9 mouse cellular contexts compared by ENCODE assay signal in genomic region chr2:22621828-22622731, GRCm38 (mm10). TPM values are rescaled to one million over a fixed set of nuclear protein-coding genes. Genes with fewer than 3 reads are reported as not detected.
DNase-seq lines count a peak whose midpoint lies in the region; ATAC-seq and TF ChIP-seq lines count a peak whose summit lies in the region.
"Had no signal": no experiment of that assay in that cellular context is flagged by ENCODE, and none has a peak within 500 bp of the region (broad histone marks: within the 10 kb centered on the region; RNA-seq: fewer than 3 reads in every experiment).

Gad2 (plus strand) TSS chr2:22622205.

- H3K4me1 ChIP-seq in forebrain, embryonic 11.5 days (replicated peaks; ENCODE audit: control insufficient read depth, insufficient read depth, low read length) = peaks cover 35% of the 10 kb centered on the region
- no peaks in the 10 kb centered on the region for H3K4me1 ChIP-seq in intestine, embryonic 14.5 days (replicated peaks; ENCODE audit: control insufficient read depth, insufficient read depth, low read length)
- peaks cover 20% of the 10 kb centered on the region; the same call in 1 of the 2 replicates for H3K4me1 ChIP-seq in limb, embryonic 12.5 days (replicated peaks)
- H3K4me1 ChIP-seq in neural tube, embryonic 15.5 days = peaks cover 42% of the 10 kb centered on the region

- peak within 1 kb of the TSS; percentile 65 for H3K9ac ChIP-seq in forebrain, embryonic 11.5 days (ENCODE audit: low read length)
- H3K9ac ChIP-seq in intestine, embryonic 14.5 days (ENCODE audit: low read length) = no peak within 1 kb of the TSS
- H3K9ac ChIP-seq in limb, embryonic 12.5 days (replicated peaks) = no peak within 1 kb of the TSS; the same call in 1 of the 2 replicates
- H3K9ac ChIP-seq in neural tube, embryonic 15.5 days (replicated peaks) = peak within 1 kb of the TSS; percentile 56

- peaks cover 70% of the 10 kb centered on the region for H3K27me3 ChIP-seq in forebrain, embryonic 11.5 days (ENCODE audit: control insufficient read depth, insufficient read depth, low read length)
- peaks cover 98% of the 10 kb centered on the region for H3K27me3 ChIP-seq in intestine, embryonic 14.5 days (replicated peaks; ENCODE audit: control insufficient read depth, insufficient read depth, low read length)
- peaks cover 92% of the 10 kb centered on the region for H3K27me3 ChIP-seq in limb, embryonic 12.5 days
- peaks cover 51% of the 10 kb centered on the region for H3K27me3 ChIP-seq in neural tube, embryonic 15.5 days (replicated peaks)

- TF ChIP-seq CTCF in layer of hippocampus, adult 2 months (conservative IDR thresholded peaks at IDR 0.05) = no peak

- no peaks in the 10 kb centered on the region for H3K9me3 ChIP-seq in forebrain, embryonic 11.5 days (ENCODE audit: control insufficient read depth, low read length)
- no peaks in the 10 kb centered on the region for H3K9me3 ChIP-seq in intestine, embryonic 14.5 days (ENCODE audit: control insufficient read depth, low read length)
- no peaks in the 10 kb centered on the region for H3K9me3 ChIP-seq in limb, embryonic 12.5 days
- no peaks in the 10 kb centered on the region for H3K9me3 ChIP-seq in neural tube, embryonic 15.5 days (replicated peaks)

- no peak for DNase-seq in layer of hippocampus, adult 2 months (ENCODE audit: low spot score in 2 of 2)
- DNase-seq in layer of hippocampus, adult 9-11 months = no peak
- peak; percentile 55 for DNase-seq in adrenal gland, postnatal 10 days
- DNase-seq in forebrain, embryonic 11.5 days (ENCODE audit: low spot score) = peak; percentile 71
- DNase-seq in intestine, embryonic 14.5 days (ENCODE audit: low spot score) = peak; percentile 76
- no peak for DNase-seq in MN1 (ENCODE audit: low spot score)

- no peaks in the 10 kb centered on the region for H3K36me3 ChIP-seq in forebrain, embryonic 11.5 days (ENCODE audit: control insufficient read depth, insufficient read depth, low read length)
- no peaks in the 10 kb centered on the region for H3K36me3 ChIP-seq in intestine, embryonic 14.5 days (ENCODE audit: control insufficient read depth, insufficient read depth, low read length)
- no peaks in the 10 kb centered on the region for H3K36me3 ChIP-seq in limb, embryonic 12.5 days
- no peaks in the 10 kb centered on the region for H3K36me3 ChIP-seq in neural tube, embryonic 15.5 days

- ATAC-seq in forebrain, embryonic 11.5 days (replicated peaks; ENCODE audit: low FRiP score) = peak; percentile 64
- peak; percentile 75 for ATAC-seq in intestine, embryonic 14.5 days (replicated peaks; ENCODE audit: low FRiP score, low TSS enrichment, low read depth)
- ATAC-seq in limb, embryonic 12.5 days (ENCODE audit: insufficient number of reproducible peaks, insufficient read depth, low FRiP score, low TSS enrichment, low read depth) = peak; percentile 89
- ATAC-seq in neural tube, embryonic 15.5 days (ENCODE audit: low FRiP score) = peak; percentile 78

- H3K4me3 ChIP-seq in layer of hippocampus, adult 2 months = peak within 1 kb of the TSS; percentile 42
- H3K4me3 ChIP-seq in forebrain, embryonic 11.5 days (ENCODE audit: low read depth, low read length) = peak within 1 kb of the TSS; percentile 41
- peak within 1 kb of the TSS; percentile 33 for H3K4me3 ChIP-seq in intestine, embryonic 14.5 days (ENCODE audit: low read depth, low read length)
- H3K4me3 ChIP-seq in limb, embryonic 12.5 days (replicated peaks) = peak within 1 kb of the TSS; percentile 40
- peak within 1 kb of the TSS; percentile 52 for H3K4me3 ChIP-seq in neural tube, embryonic 15.5 days (replicated peaks)

- peak within 1 kb of the TSS; percentile 21; the same call in 1 of the 2 replicates for H3K27ac ChIP-seq in layer of hippocampus, adult 2 months
- peak within 1 kb of the TSS; percentile 79 for H3K27ac ChIP-seq in forebrain, embryonic 11.5 days (ENCODE audit: low read depth, low read length)
- no peak within 1 kb of the TSS for H3K27ac ChIP-seq in intestine, embryonic 14.5 days (ENCODE audit: low read depth)
- no peak within 1 kb of the TSS for H3K27ac ChIP-seq in limb, embryonic 12.5 days
- H3K27ac ChIP-seq in neural tube, embryonic 15.5 days (replicated peaks) = peak within 1 kb of the TSS; percentile 93

- under 1% methylated on average over 55 of the region's 55 CpGs for WGBS in forebrain, embryonic 11.5 days
- under 1% methylated on average over 55 of the region's 55 CpGs for WGBS in intestine, embryonic 14.5 days
- WGBS in limb, embryonic 12.5 days = under 1% methylated on average over 55 of the region's 55 CpGs
- WGBS in neural tube, embryonic 15.5 days = under 1% methylated on average over 55 of the region's 55 CpGs

- H3K4me2 ChIP-seq in forebrain, embryonic 11.5 days (ENCODE audit: low read depth, low read length, severe bottlenecking) = peak within 1 kb of the TSS; percentile 71
- H3K4me2 ChIP-seq in intestine, embryonic 14.5 days (ENCODE audit: low read length) = peak within 1 kb of the TSS; percentile 52
- peak within 1 kb of the TSS; percentile 66 for H3K4me2 ChIP-seq in limb, embryonic 12.5 days
- peak within 1 kb of the TSS; percentile 79 for H3K4me2 ChIP-seq in neural tube, embryonic 15.5 days

RNA-seq across cellular contexts. Expression of gene Gad2, which starts in this region (rescaled TPM):
- total RNA-seq in layer of hippocampus, adult 2 months (2021) = 10 to 100 TPM; 86.2 to 89.9 TPM
- total RNA-seq in adrenal gland, postnatal 10 days (2021) = under 1 TPM in 1 of 2 experiments, not detected in 1; 0.06 TPM
- polyA plus RNA-seq in forebrain, embryonic 11.5 days (2014; fragmentation: Nextera tagmentation; extraction: Ambion mirVana) = 29.6 and 29.9 TPM in 2 replicates
- polyA plus RNA-seq in intestine, embryonic 14.5 days (2014; fragmentation: Nextera tagmentation; extraction: Ambion mirVana) = not detected in 2 replicates
- 0.04 and 0.29 TPM in 2 replicates for polyA plus RNA-seq in limb, embryonic 12.5 days (2016; fragmentation: Nextera tagmentation; extraction: Ambion mirVana)
- 28.2 and 35.7 TPM in 2 replicates for polyA plus RNA-seq in neural tube, embryonic 15.5 days (2015; fragmentation: Nextera tagmentation; extraction: Ambion mirVana)
- polyA plus RNA-seq: spleen, adult 2 months had no signal

Comparison
In these comparisons a context has a peak if more than half of its experiments do, and no peak if none do; other contexts are left out.
1. RNA of gene Gad2 (total RNA-seq): 86.2 to 89.9 TPM in layer of hippocampus, adult 2 months; 0.06 TPM in adrenal gland, postnatal 10 days; every median in the first group is over 10 times any median in the second.
2. RNA of gene Gad2 (polyA plus RNA-seq): 28.2 to 35.7 TPM in neural tube, embryonic 15.5 days and 29.6 to 29.9 TPM in forebrain, embryonic 11.5 days; 0.04 to 0.29 TPM in limb, embryonic 12.5 days and not detected in intestine, embryonic 14.5 days; every median in the first group is over 10 times any median in the second.
3. Peak in DNase-seq in adrenal gland, postnatal 10 days; RNA of the gene not detected or under 1 TPM.
4. Peak in DNase-seq, ATAC-seq, H3K4me3 ChIP-seq and H3K4me2 ChIP-seq in intestine, embryonic 14.5 days; RNA of the gene not detected or under 1 TPM.
5. Peak in ATAC-seq, H3K4me3 ChIP-seq and H3K4me2 ChIP-seq in limb, embryonic 12.5 days; RNA of the gene not detected or under 1 TPM.
6. H3K27ac ChIP-seq: peak in layer of hippocampus, adult 2 months (single experiment), forebrain, embryonic 11.5 days (single experiment) and neural tube, embryonic 15.5 days (single experiment); none in intestine, embryonic 14.5 days (single experiment) and limb, embryonic 12.5 days (single experiment).
7. H3K9ac ChIP-seq: peak in forebrain, embryonic 11.5 days (single experiment) and neural tube, embryonic 15.5 days (single experiment); none in intestine, embryonic 14.5 days (single experiment) and limb, embryonic 12.5 days (single experiment).
8. Peak in every context shown above with its lines, with median percentiles within 50 percentile points of each other: H3K4me3 ChIP-seq, ATAC-seq and H3K4me2 ChIP-seq.